Mouse (Mus musculus) C2C12 (cell line): ENCODE data around the gene Lrba. TPM values are rescaled to one million over a fixed set of nuclear protein-coding genes. Genes with fewer than 3 reads are reported as not detected.

Experiments used
- H3K27me3 ChIP-seq: one replicate; pipeline ENCODE4 v1.6.1; 2011; ENCODE audit not compliant: control insufficient read depth, insufficient read depth, insufficient read length
- H3K36me3 ChIP-seq: one replicate; pipeline ENCODE4 v1.6.1; 2011; ENCODE audit not compliant: control insufficient read depth, insufficient read depth
- H3K4me3 ChIP-seq: one replicate; pipeline ENCODE4 v1.5.1; 2011; ENCODE audit warnings: mild to moderate bottlenecking, control low read depth; ENCODE audit not compliant: poor library complexity, insufficient read depth, severe bottlenecking
- H3K79me2 ChIP-seq: one replicate; pipeline ENCODE4 v1.6.1; 2011; ENCODE audit not compliant: control insufficient read depth, insufficient read depth
- H3K79me3 ChIP-seq: one replicate; pipeline ENCODE4 v1.6.1; 2011; ENCODE audit warnings: low read depth, control low read depth
- H3ac ChIP-seq: one replicate; pipeline ENCODE3; 2011; ENCODE audit warnings: low read depth; ENCODE audit not compliant: control insufficient read depth, insufficient read length
- CEBPB ChIP-seq: IDR thresholded peaks from one replicate; pipeline ENCODE4 v1.6.1; 2011; ENCODE audit warnings: low read depth, mild to moderate bottlenecking, control low read depth, moderate library complexity
- CTCF ChIP-seq: IDR thresholded peaks from one replicate; pipeline ENCODE4 v1.5.1; 2011; ENCODE audit not compliant: control insufficient read depth, insufficient read depth, insufficient read length
- FOSL1 ChIP-seq: IDR thresholded peaks from one replicate; pipeline ENCODE4 v1.8.0; 2011; ENCODE audit warnings: mild to moderate bottlenecking, low read length; ENCODE audit not compliant: poor library complexity, insufficient read depth, severe bottlenecking
- MAX ChIP-seq: IDR thresholded peaks from one replicate; pipeline ENCODE4 v1.6.1; 2011; ENCODE audit warnings: mild to moderate bottlenecking, control low read depth
- MYOD1 ChIP-seq: IDR thresholded peaks from one replicate; pipeline ENCODE4 v1.6.1; 2011; ENCODE audit warnings: low read depth; ENCODE audit not compliant: control insufficient read depth, insufficient read length
- MYOG ChIP-seq: IDR thresholded peaks from one replicate; pipeline ENCODE4 v1.6.1; 2011; ENCODE audit not compliant: control insufficient read depth, insufficient read length; ENCODE audit errors: extremely low read depth
- USF1 ChIP-seq: IDR thresholded peaks from one replicate; pipeline ENCODE4 v1.6.1; 2011; ENCODE audit warnings: low read depth, mild to moderate bottlenecking, control low read depth, moderate library complexity
- polyA plus RNA-seq: library from polyadenylated mRNA; unstranded; fragments of >200 nt; fragmentation: generic; extraction: Trizol; gene quantifications from one replicate; pipeline ENCODE4 v1.2.1, GENCODE M21; 2012; ENCODE audit warnings: missing spikeins

Lrba gene
- polyA plus RNA-seq, 1 experiment: 2.6 TPM

DNA sequence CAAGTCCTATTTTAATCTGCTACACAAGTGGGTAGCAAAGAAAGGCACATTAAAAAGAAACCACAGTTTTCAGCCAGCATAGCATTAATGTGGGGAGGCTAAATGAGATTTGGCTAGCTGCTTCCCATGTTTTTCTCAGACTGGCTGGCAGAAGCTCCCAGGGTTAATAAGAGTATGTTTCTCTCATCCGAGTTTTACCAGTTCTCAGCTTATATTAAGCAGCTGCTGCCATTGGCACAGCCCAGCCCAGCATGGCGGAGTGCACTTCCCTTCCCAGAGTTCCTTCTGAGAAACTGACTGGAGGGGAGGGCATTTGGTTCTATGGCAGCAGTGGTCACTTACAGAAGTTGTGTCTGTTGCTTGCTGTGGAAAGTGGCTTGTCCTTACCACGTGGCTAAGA is 514.4 kb downstream of the Lrba start:
- TF ChIP-seq MYOD1 (no peak), FOSL1 (no peak), USF1 (no peak), CEBPB (no peak)
- no peaks in the 10 kb centered on the region for H3K79me2 ChIP-seq
- H3K27me3 ChIP-seq: no peaks in the 10 kb centered on the region
- H3ac ChIP-seq: no peak overlapping the region
- no peak overlapping the region for H3K4me3 ChIP-seq
- H3K79me3 ChIP-seq: no peaks in the 10 kb centered on the region
- no peaks in the 10 kb centered on the region for H3K36me3 ChIP-seq

- Histone ChIP-seq H3ac (no peak overlapping the region), H3K27me3 (no peaks in the 10 kb centered on the region), H3K79me3 (no peaks in the 10 kb centered on the region), H3K79me2 (no peaks in the 10 kb centered on the region), H3K36me3 (no peaks in the 10 kb centered on the region), H3K4me3 (no peak overlapping the region)
- no peak for TF ChIP-seq FOSL1
- TF ChIP-seq CTCF: no peak
Observed at GRCm38 (mm10) chr3:86739745-86740144, 515.3 kb downstream of the Lrba start.

GRCm38 (mm10) chr3:86745348-86745747 is 520.9 kb downstream of the Lrba start:
- Histone ChIP-seq H3K79me3 (no peaks in the 10 kb centered on the region), H3ac (no peak overlapping the region), H3K36me3 (no peaks in the 10 kb centered on the region), H3K4me3 (no peak overlapping the region), H3K79me2 (no peaks in the 10 kb centered on the region), H3K27me3 (no peaks in the 10 kb centered on the region)
- TF ChIP-seq MYOD1 (no peak), MYOG (no peak), USF1 (no peak), FOSL1 (no peak), CTCF (no peak), MAX (no peak), CEBPB (no peak)

- TF ChIP-seq FOSL1 (no peak), CEBPB (no peak), CTCF (no peak), USF1 (no peak), MAX (no peak), MYOG (no peak), MYOD1 (no peak)
- H3K79me2 ChIP-seq: no peaks in the 10 kb centered on the region
Observed at GRCm38 (mm10) chr3:86745769-86746512, 521.5 kb downstream of the Lrba start.

GRCm38 (mm10) chr3:86750652-86751051 is 526.2 kb downstream of the Lrba start:
- H3ac ChIP-seq: no peak overlapping the region
- no peak for TF ChIP-seq FOSL1
- TF ChIP-seq CEBPB: no peak
- no peak for TF ChIP-seq MYOG
- no peak for TF ChIP-seq USF1
- no peak for TF ChIP-seq CTCF
- no peak for TF ChIP-seq MYOD1
- TF ChIP-seq MAX: no peak
- no peaks in the 10 kb centered on the region for H3K36me3 ChIP-seq
- H3K79me3 ChIP-seq: no peaks in the 10 kb centered on the region
- H3K27me3 ChIP-seq: no peaks in the 10 kb centered on the region
- H3K4me3 ChIP-seq: no peak overlapping the region
- no peaks in the 10 kb centered on the region for H3K79me2 ChIP-seq

More at GRCm38 (mm10) chr3:86745769-86746512, 521.5 kb downstream of the Lrba start:
- H3K4me3 ChIP-seq: no peak overlapping the region
- H3ac ChIP-seq: no peak overlapping the region
- no peaks in the 10 kb centered on the region for H3K27me3 ChIP-seq
- no peaks in the 10 kb centered on the region for H3K79me3 ChIP-seq
- no peaks in the 10 kb centered on the region for H3K36me3 ChIP-seq

DNA sequence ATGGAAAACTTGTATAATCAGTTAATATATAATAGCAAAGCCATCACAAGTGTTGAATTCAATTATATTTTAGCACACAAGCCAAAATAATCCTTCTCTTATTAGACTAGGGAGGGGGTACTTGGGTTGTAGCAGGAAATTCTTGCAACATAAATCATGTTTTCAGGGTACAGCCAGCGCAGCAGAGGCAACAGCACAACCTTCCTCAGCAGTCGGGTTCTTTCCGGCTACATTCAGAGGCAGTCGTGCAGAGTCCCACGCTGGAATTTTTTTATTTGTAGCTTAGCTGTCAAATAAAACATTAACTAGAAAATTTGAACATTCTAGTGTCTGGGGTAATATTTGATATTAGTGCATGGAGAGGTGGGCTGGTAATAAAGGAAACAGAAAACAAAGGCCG is 529.7 kb downstream of the Lrba start:
- TF ChIP-seq MYOD1: no peak
- TF ChIP-seq USF1: no peak
- no peak for TF ChIP-seq MAX
- no peak for TF ChIP-seq MYOG
- TF ChIP-seq CEBPB: no peak
- TF ChIP-seq FOSL1: no peak
- TF ChIP-seq CTCF: no peak
- Histone ChIP-seq H3K79me3 (no peaks in the 10 kb centered on the region), H3ac (no peak overlapping the region), H3K27me3 (no peaks in the 10 kb centered on the region), H3K4me3 (no peak overlapping the region), H3K79me2 (no peaks in the 10 kb centered on the region), H3K36me3 (no peaks in the 10 kb centered on the region)
